Mouse (Mus musculus): Measurements from ENCODE around the gene Trim47. TPM values are rescaled to one million over a fixed set of nuclear protein-coding genes. Genes with fewer than 3 reads are reported as not detected.

The Trim47 gene
- polyA plus RNA-seq, 1 experiment from 2014 or later, result 4.0 TPM

DNA sequence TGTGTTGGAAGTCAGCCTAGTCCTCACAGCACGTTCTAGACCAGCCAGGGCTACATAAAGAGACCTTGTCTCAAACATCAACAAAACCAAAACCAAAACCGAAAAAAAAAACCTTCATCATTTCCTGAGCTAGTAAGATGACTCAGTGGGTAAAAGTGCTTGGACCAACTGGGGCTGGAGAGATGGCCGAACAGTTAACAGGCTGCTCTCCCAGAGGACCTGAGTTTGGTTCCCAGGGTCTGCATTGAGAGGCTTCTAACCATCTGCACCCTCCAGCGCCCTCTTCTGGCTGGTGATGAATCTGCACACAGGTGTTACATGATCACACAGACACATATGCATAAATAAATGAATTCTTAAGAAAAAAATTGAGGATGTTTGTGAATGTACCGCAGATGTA lies 55.5 kb downstream of the Trim47 start:
- Histone ChIP-seq H3K4me1 (ENCODE audit: control insufficient read depth, insufficient read depth, low read length) (no peaks in the 10 kb centered on the region), H3K4me2 (ENCODE audit: low read length) (no peak overlapping the region), H3K4me3 (ENCODE audit: low read depth, low read length) (no peak overlapping the region), H3K9me3 (replicated peaks; ENCODE audit: control insufficient read depth, low read length) (no peaks in the 10 kb centered on the region), H3K9ac (ENCODE audit: low read length) (no peak overlapping the region), H3K36me3 (ENCODE audit: control insufficient read depth, insufficient read depth, low read length) (no peaks in the 10 kb centered on the region), H3K27me3 (replicated peaks; ENCODE audit: control insufficient read depth, insufficient read depth, low read length) (no peaks in the 10 kb centered on the region), H3K27ac (ENCODE audit: low read depth, low read length) (no peak overlapping the region)
- ATAC-seq (no peak), DNase-seq (ENCODE audit: low spot score) (no peak)
- 78% methylated on average over 5 of the region's 5 CpGs for WGBS

DNA sequence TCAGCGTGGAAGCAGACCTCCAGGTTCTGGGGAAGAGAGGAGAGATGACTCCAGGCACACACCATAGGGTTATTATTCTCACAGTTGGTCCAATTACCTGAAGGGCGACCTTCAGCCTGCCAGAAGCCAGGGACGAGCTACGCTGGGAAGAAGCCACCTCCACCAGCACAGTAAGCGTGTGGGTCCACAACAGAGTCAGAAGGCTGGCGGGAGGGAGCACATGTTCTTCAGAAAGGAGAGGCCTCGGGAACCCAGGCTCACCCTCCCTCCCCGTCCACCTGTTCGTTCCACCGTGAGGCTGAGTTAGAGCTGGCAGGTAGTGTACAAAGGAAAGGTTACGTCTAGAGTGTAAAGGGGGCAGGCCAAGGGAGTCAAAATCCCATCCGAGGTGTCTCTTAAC lies 61.7 kb downstream of the Trim47 start:
- Histone ChIP-seq H3K36me3 (ENCODE audit: control insufficient read depth, insufficient read depth, low read length) (peaks cover 19% of the 10 kb centered on the region), H3K9me3 (replicated peaks; ENCODE audit: control insufficient read depth, low read length) (no peaks in the 10 kb centered on the region), H3K4me2 (ENCODE audit: low read length) (no peak overlapping the region), H3K4me3 (ENCODE audit: low read depth, low read length) (no peak overlapping the region), H3K27ac (ENCODE audit: low read depth, low read length) (no peak overlapping the region), H3K9ac (ENCODE audit: low read length) (no peak overlapping the region), H3K4me1 (ENCODE audit: control insufficient read depth, insufficient read depth, low read length) (no peaks in the 10 kb centered on the region), H3K27me3 (replicated peaks; ENCODE audit: control insufficient read depth, insufficient read depth, low read length) (no peaks in the 10 kb centered on the region)
- ATAC-seq (no peak), DNase-seq (ENCODE audit: low spot score) (no peak)
- 83% methylated on average over 12 of the region's 12 CpGs for WGBS

DNA sequence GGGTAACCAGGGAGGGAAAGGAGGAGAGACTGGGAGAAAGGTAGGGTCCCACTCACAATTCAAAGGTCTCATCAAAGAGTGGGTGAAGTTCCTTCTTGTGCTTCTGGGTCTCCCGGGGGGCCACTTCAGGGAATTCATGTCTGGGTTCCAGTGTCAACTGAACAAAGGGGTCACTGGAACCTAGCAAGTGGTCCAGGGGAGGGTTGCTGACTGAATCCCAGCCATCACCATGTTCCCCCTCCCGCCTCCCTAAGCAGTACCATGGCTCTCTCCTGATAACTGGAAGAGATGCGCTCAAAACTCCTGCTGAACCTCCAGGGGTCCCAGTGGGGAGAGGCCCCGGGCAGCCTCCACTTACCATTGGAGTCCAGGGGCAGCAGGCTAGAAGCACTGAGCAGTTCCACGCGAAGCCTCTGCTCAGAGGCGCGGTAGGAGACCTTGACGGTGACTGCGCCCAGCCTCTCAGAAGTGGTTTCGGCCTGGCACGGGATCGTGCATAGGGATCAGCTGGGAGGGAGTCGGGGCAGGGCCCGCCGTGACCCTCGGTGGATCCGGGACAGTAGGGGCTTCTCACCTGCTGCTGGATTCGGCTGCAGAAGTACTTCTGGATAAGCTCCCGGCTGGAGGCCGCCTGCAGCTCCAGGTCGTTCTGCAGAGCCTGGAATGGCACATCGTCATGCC lies 62.7 kb downstream of the Trim47 start:
- Histone ChIP-seq H3K27ac (ENCODE audit: low read depth, low read length) (no peak overlapping the region), H3K27me3 (replicated peaks; ENCODE audit: control insufficient read depth, insufficient read depth, low read length) (no peaks in the 10 kb centered on the region), H3K4me3 (ENCODE audit: low read depth, low read length) (no peak overlapping the region), H3K9me3 (replicated peaks; ENCODE audit: control insufficient read depth, low read length) (no peaks in the 10 kb centered on the region), H3K4me1 (ENCODE audit: control insufficient read depth, insufficient read depth, low read length) (no peaks in the 10 kb centered on the region), H3K9ac (ENCODE audit: low read length) (no peak overlapping the region), H3K4me2 (ENCODE audit: low read length) (no peak overlapping the region), H3K36me3 (ENCODE audit: control insufficient read depth, insufficient read depth, low read length) (peaks cover 29% of the 10 kb centered on the region)
- DNase-seq (ENCODE audit: low spot score) (no peak), ATAC-seq (no peak)
- 71% methylated on average over 23 of the region's 23 CpGs for WGBS

DNA sequence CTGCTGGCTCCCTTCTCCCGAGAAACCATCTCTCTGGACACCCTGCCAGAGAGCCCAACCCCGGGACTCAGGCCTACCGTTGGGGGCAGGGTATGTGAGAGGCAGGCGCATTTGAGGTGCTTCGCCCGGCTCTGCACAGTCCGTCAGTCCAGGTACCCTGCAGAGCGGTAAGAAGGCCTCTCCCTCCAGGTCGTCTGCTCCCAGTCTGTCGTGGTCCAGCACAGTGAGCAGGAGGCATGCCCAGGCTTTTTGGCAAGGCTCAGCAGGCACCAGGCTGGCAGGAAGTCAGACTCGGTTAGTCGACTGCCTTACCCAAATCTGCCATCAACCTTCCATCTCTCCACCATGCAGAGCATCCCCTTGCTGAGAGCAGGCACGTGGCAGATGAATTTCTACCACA lies 63.4 kb downstream of the Trim47 start:
- no peak overlapping the region for H3K4me2 ChIP-seq (ENCODE audit: low read length)
- DNase-seq (ENCODE audit: low spot score) (no peak), ATAC-seq (no peak)
- no peaks in the 10 kb centered on the region for H3K9me3 ChIP-seq (replicated peaks; ENCODE audit: control insufficient read depth, low read length)
- H3K4me3 ChIP-seq (ENCODE audit: low read depth, low read length), result no peak overlapping the region
- WGBS, result 62% methylated on average over 13 of the region's 13 CpGs
- H3K36me3 ChIP-seq (ENCODE audit: control insufficient read depth, insufficient read depth, low read length), result peaks cover 37% of the 10 kb centered on the region
- no peak overlapping the region for H3K9ac ChIP-seq (ENCODE audit: low read length)
- H3K27ac ChIP-seq (ENCODE audit: low read depth, low read length), result no peak overlapping the region; the same call in 1 of the 2 replicates
- H3K27me3 ChIP-seq (replicated peaks; ENCODE audit: control insufficient read depth, insufficient read depth, low read length), result no peaks in the 10 kb centered on the region
- no peaks in the 10 kb centered on the region for H3K4me1 ChIP-seq (ENCODE audit: control insufficient read depth, insufficient read depth, low read length)

GRCm38 (mm10) chr11:116062521-116062920 lies 64.5 kb downstream of the Trim47 start:
- Histone ChIP-seq H3K4me1 (ENCODE audit: control insufficient read depth, insufficient read depth, low read length) (no peaks in the 10 kb centered on the region), H3K4me3 (ENCODE audit: low read depth, low read length) (no peak overlapping the region), H3K36me3 (ENCODE audit: control insufficient read depth, insufficient read depth, low read length) (peaks cover 47% of the 10 kb centered on the region), H3K4me2 (ENCODE audit: low read length) (no peak overlapping the region), H3K27me3 (replicated peaks; ENCODE audit: control insufficient read depth, insufficient read depth, low read length) (no peaks in the 10 kb centered on the region), H3K9ac (ENCODE audit: low read length) (peak overlapping the region; percentile 29; the same call in 1 of the 2 replicates), H3K27ac (ENCODE audit: low read depth, low read length) (no peak overlapping the region), H3K9me3 (replicated peaks; ENCODE audit: control insufficient read depth, low read length) (no peaks in the 10 kb centered on the region)
- 32% methylated on average over 8 of the region's 8 CpGs for WGBS
- DNase-seq (ENCODE audit: low spot score), result no peak
- no peak for ATAC-seq

GRCm38 (mm10) chr11:116061641-116062415 lies 65.2 kb downstream of the Trim47 start:
- H3K36me3 ChIP-seq (ENCODE audit: control insufficient read depth, insufficient read depth, low read length), result peaks cover 54% of the 10 kb centered on the region

GRCm38 (mm10) chr11:116060596-116060995 lies 66.4 kb downstream of the Trim47 start:
- no peak for DNase-seq (ENCODE audit: low spot score)
- no peak for ATAC-seq
- no peaks in the 10 kb centered on the region for H3K9me3 ChIP-seq (replicated peaks; ENCODE audit: control insufficient read depth, low read length)
- no peaks in the 10 kb centered on the region for H3K4me1 ChIP-seq (ENCODE audit: control insufficient read depth, insufficient read depth, low read length)
- WGBS, result 91% methylated on average over 9 of the region's 9 CpGs
- no peak overlapping the region for H3K27ac ChIP-seq (ENCODE audit: low read depth, low read length)
- H3K9ac ChIP-seq (ENCODE audit: low read length), result no peak overlapping the region
- no peaks in the 10 kb centered on the region for H3K27me3 ChIP-seq (replicated peaks; ENCODE audit: control insufficient read depth, insufficient read depth, low read length)
- H3K4me3 ChIP-seq (ENCODE audit: low read depth, low read length), result no peak overlapping the region
- H3K4me2 ChIP-seq (ENCODE audit: low read length), result no peak overlapping the region
- H3K36me3 ChIP-seq (ENCODE audit: control insufficient read depth, insufficient read depth, low read length), result peaks cover 66% of the 10 kb centered on the region

More at GRCm38 (mm10) chr11:116061641-116062415, 65.2 kb downstream of the Trim47 start:
- Histone ChIP-seq H3K27ac (ENCODE audit: low read depth, low read length) (no peak overlapping the region), H3K4me2 (ENCODE audit: low read length) (no peak overlapping the region), H3K4me1 (ENCODE audit: control insufficient read depth, insufficient read depth, low read length) (no peaks in the 10 kb centered on the region), H3K9ac (ENCODE audit: low read length) (peak overlapping the region; percentile 29; the same call in 1 of the 2 replicates), H3K4me3 (ENCODE audit: low read depth, low read length) (no peak overlapping the region), H3K27me3 (replicated peaks; ENCODE audit: control insufficient read depth, insufficient read depth, low read length) (no peaks in the 10 kb centered on the region), H3K9me3 (replicated peaks; ENCODE audit: control insufficient read depth, low read length) (no peaks in the 10 kb centered on the region)
- DNase-seq (ENCODE audit: low spot score) (no peak), ATAC-seq (no peak)
- WGBS, result 89% methylated on average over 13 of the region's 13 CpGs

GRCm38 (mm10) chr11:116059691-116060025 lies 67.4 kb downstream of the Trim47 start:
- no peak overlapping the region for H3K9ac ChIP-seq (ENCODE audit: low read length)
- H3K27ac ChIP-seq (ENCODE audit: low read depth, low read length), result no peak overlapping the region
- H3K4me2 ChIP-seq (ENCODE audit: low read length), result no peak overlapping the region
- H3K9me3 ChIP-seq (replicated peaks; ENCODE audit: control insufficient read depth, low read length), result no peaks in the 10 kb centered on the region
- no peak overlapping the region for H3K4me3 ChIP-seq (ENCODE audit: low read depth, low read length)
- H3K27me3 ChIP-seq (replicated peaks; ENCODE audit: control insufficient read depth, insufficient read depth, low read length), result no peaks in the 10 kb centered on the region
- no peak for ATAC-seq
- 96% methylated on average over 11 of the region's 11 CpGs for WGBS
- H3K36me3 ChIP-seq (ENCODE audit: control insufficient read depth, insufficient read depth, low read length), result peaks cover 76% of the 10 kb centered on the region
- H3K4me1 ChIP-seq (ENCODE audit: control insufficient read depth, insufficient read depth, low read length), result no peaks in the 10 kb centered on the region
- no peak for DNase-seq (ENCODE audit: low spot score)
